Mouse (Mus musculus) MEL (cell line): ENCODE results near the gene Rassf2. TPM values are rescaled to one million over a fixed set of nuclear protein-coding genes. Genes with fewer than 3 reads are reported as not detected.

ENCODE experiments used
- DNase-seq: peaks from one replicate; pipeline ENCODE4 v3.0.0; 2011; ENCODE audit warnings: low read depth, low spot score
- H3K27ac ChIP-seq: 2 replicates; pipeline ENCODE4 v1.5.1; 2012; ENCODE audit warnings: low read depth, mild to moderate bottlenecking, control low read depth, low read length, moderate library complexity; ENCODE audit not compliant: control insufficient read depth
- H3K27me3 ChIP-seq, 2 experiments: fragments of 150-350 bp in 1 of 2; sonication (generic) in 1 of 2; 2 replicates each; pipeline ENCODE4 v1.6.1; 2012; ENCODE audit warnings: low read length in 2 of 2, mild to moderate bottlenecking in 2 of 2, improper control_type of control experiment in 1 of 2, moderate library complexity in 1 of 2; ENCODE audit not compliant: insufficient read depth in 2 of 2, control insufficient read depth in 1 of 2
- H3K36me3 ChIP-seq, 2 experiments: 2 replicates each; pipeline ENCODE4 v1.6.1; 2012 to 2014; ENCODE audit warnings: low read length in 2 of 2, improper control_type of control experiment in 1 of 2, inconsistent platforms in 1 of 2, mild to moderate bottlenecking in 1 of 2; ENCODE audit not compliant: insufficient read depth in 2 of 2, control insufficient read depth in 1 of 2
- H3K4me1 ChIP-seq, 2 experiments: fragments of 150-350 bp in 1 of 2; sonication (generic) in 1 of 2; 2 replicates each; pipeline ENCODE4 v1.6.1; 2012; ENCODE audit warnings: low read length in 2 of 2, improper control_type of control experiment in 1 of 2, mild to moderate bottlenecking in 1 of 2; ENCODE audit not compliant: insufficient read depth in 2 of 2, control insufficient read depth in 1 of 2
- H3K4me3 ChIP-seq, 2 experiments: fragments of 150-350 bp in 1 of 2; sonication (generic) in 1 of 2; 2 replicates each; pipeline ENCODE4 v1.5.1; 2012; ENCODE audit warnings: low read depth in 2 of 2, low read length in 2 of 2, mild to moderate bottlenecking in 2 of 2, moderate library complexity in 2 of 2, control low read depth in 1 of 2, improper control_type of control experiment in 1 of 2; ENCODE audit not compliant: control insufficient read depth in 1 of 2, insufficient read depth in 1 of 2
- H3K79me2 ChIP-seq: 2 replicates; pipeline ENCODE4 v1.6.1; 2012; ENCODE audit warnings: mild to moderate bottlenecking, low read length, moderate library complexity; ENCODE audit not compliant: control insufficient read depth, poor library complexity, insufficient read depth
- H3K9ac ChIP-seq: 2 replicates; pipeline ENCODE4 v1.6.1; 2012; ENCODE audit warnings: low read depth, mild to moderate bottlenecking, control low read depth, low read length, moderate library complexity; ENCODE audit not compliant: control insufficient read depth, poor library complexity, severe bottlenecking
- H3K9me3 ChIP-seq: fragments of 150-350 bp; sonication (generic); replicated peaks from 2 replicates; pipeline ENCODE4 v1.6.1; 2012; ENCODE audit warnings: mild to moderate bottlenecking, low read length, improper control_type of control experiment, moderate library complexity; ENCODE audit not compliant: insufficient read depth
- BHLHE40 ChIP-seq: IDR thresholded peaks from 2 replicates; pipeline ENCODE4 v1.6.1; 2012; ENCODE audit warnings: low read depth, mild to moderate bottlenecking, inconsistent platforms, low read length, improper control_type of control experiment, borderline replicate concordance
- CHD1 ChIP-seq: IDR thresholded peaks from 2 replicates; pipeline ENCODE4 v1.6.1; 2012; ENCODE audit warnings: low read depth, mild to moderate bottlenecking, inconsistent platforms, low read length, improper control_type of control experiment
- E2F4 ChIP-seq: IDR thresholded peaks from 2 replicates; pipeline ENCODE4 v1.6.1; 2011; ENCODE audit warnings: low read depth, low read length, improper control_type of control experiment, borderline replicate concordance
- ELF1 ChIP-seq: IDR thresholded peaks from 2 replicates; pipeline ENCODE4 v1.6.1; 2014; ENCODE audit warnings: low read depth, mild to moderate bottlenecking, inconsistent platforms, low read length, improper control_type of control experiment, moderate library complexity
- EP300 ChIP-seq, 2 experiments: IDR thresholded peaks; 2 replicates each; pipeline ENCODE4 v1.6.1; 2011; ENCODE audit warnings: improper control_type of control experiment in 2 of 2, low read length in 2 of 2, low read depth in 1 of 2, mild to moderate bottlenecking in 1 of 2
- ETS1 ChIP-seq: IDR thresholded peaks from 2 replicates; pipeline ENCODE4 v1.6.1; 2012; ENCODE audit warnings: low read depth, mild to moderate bottlenecking, inconsistent platforms, low read length, improper control_type of control experiment, moderate library complexity
- GABPA ChIP-seq: IDR thresholded peaks from 2 replicates; pipeline ENCODE4 v1.6.1; 2012; ENCODE audit warnings: low read depth, mild to moderate bottlenecking, inconsistent platforms, low read length, improper control_type of control experiment, moderate library complexity
- GATA1 ChIP-seq: IDR thresholded peaks from 2 replicates; pipeline ENCODE4 v1.6.1; 2011; ENCODE audit warnings: low read depth, low read length, improper control_type of control experiment
- HCFC1 ChIP-seq: IDR thresholded peaks from 2 replicates; pipeline ENCODE4 v1.6.1; 2012; ENCODE audit warnings: low read depth, mild to moderate bottlenecking, inconsistent platforms, low read length, improper control_type of control experiment, moderate library complexity
- JUND ChIP-seq: IDR thresholded peaks from 2 replicates; pipeline ENCODE4 v1.6.1; 2011; ENCODE audit warnings: low read depth, mild to moderate bottlenecking, improper control_type of control experiment, low read length
- KAT2A ChIP-seq: conservative IDR thresholded peaks from 2 replicates; pipeline ENCODE4 v1.6.1; 2012; ENCODE audit warnings: low read depth, low read length, improper control_type of control experiment, inconsistent platforms
- MAFK ChIP-seq: IDR thresholded peaks from 2 replicates; pipeline ENCODE4 v1.6.1; 2011; ENCODE audit warnings: low read depth, mild to moderate bottlenecking, low read length, improper control_type of control experiment, borderline replicate concordance
- MAX ChIP-seq: IDR thresholded peaks from 2 replicates; pipeline ENCODE4 v1.6.1; 2011; ENCODE audit warnings: low read length, improper control_type of control experiment
- MAZ ChIP-seq: IDR thresholded peaks from 2 replicates; pipeline ENCODE4 v1.6.1; 2012; ENCODE audit warnings: low read depth, mild to moderate bottlenecking, inconsistent platforms, low read length, improper control_type of control experiment
- MEF2A ChIP-seq: IDR thresholded peaks from 2 replicates; pipeline ENCODE4 v1.6.1; 2014; ENCODE audit warnings: low read depth, mild to moderate bottlenecking, inconsistent platforms, low read length, improper control_type of control experiment; ENCODE audit not compliant: poor library complexity, insufficient replicate concordance, severe bottlenecking; ENCODE audit errors: extremely low read depth
- MXI1 ChIP-seq: IDR thresholded peaks from 2 replicates; pipeline ENCODE4 v1.6.1; 2011; ENCODE audit warnings: mild to moderate bottlenecking, low read depth, low read length, improper control_type of control experiment
- MYB ChIP-seq: IDR thresholded peaks from 2 replicates; pipeline ENCODE4 v1.6.1; 2011; ENCODE audit warnings: mild to moderate bottlenecking, low read depth, low read length, improper control_type of control experiment
- MYC ChIP-seq: IDR thresholded peaks from 2 replicates; pipeline ENCODE4 v1.6.1; 2011; ENCODE audit warnings: low read depth, mild to moderate bottlenecking, low read length, improper control_type of control experiment, moderate library complexity
- POLR2A ChIP-seq, 2 experiments: IDR thresholded peaks; 2 replicates each; pipeline ENCODE4 v1.6.1; 2011 to 2012; ENCODE audit warnings: low read length in 2 of 2, mild to moderate bottlenecking in 2 of 2, control low read depth in 1 of 2, improper control_type of control experiment in 1 of 2, low read depth in 1 of 2, moderate library complexity in 1 of 2; ENCODE audit not compliant: control insufficient read depth in 1 of 2, insufficient read depth in 1 of 2, poor library complexity in 1 of 2
- POLR2AphosphoS5 ChIP-seq: IDR thresholded peaks from 2 replicates; pipeline ENCODE4 v1.6.1; 2012; ENCODE audit warnings: low read depth, borderline replicate concordance, mild to moderate bottlenecking, inconsistent platforms, low read length, moderate library complexity, mixed read lengths
- RAD21 ChIP-seq: IDR thresholded peaks from 2 replicates; pipeline ENCODE4 v1.6.1; 2011; ENCODE audit warnings: mild to moderate bottlenecking, low read depth, low read length, improper control_type of control experiment
- RCOR1 ChIP-seq: IDR thresholded peaks from 2 replicates; pipeline ENCODE4 v1.6.1; 2012; ENCODE audit warnings: low read depth, mild to moderate bottlenecking, inconsistent platforms, low read length, improper control_type of control experiment
- SMC3 ChIP-seq: IDR thresholded peaks from 2 replicates; pipeline ENCODE4 v1.6.1; 2011; ENCODE audit warnings: low read depth, low read length, improper control_type of control experiment
- TAL1 ChIP-seq: IDR thresholded peaks from 2 replicates; pipeline ENCODE4 v1.6.1; 2012; ENCODE audit warnings: mild to moderate bottlenecking, inconsistent platforms, low read length, moderate library complexity, mixed read lengths
- TBP ChIP-seq: IDR thresholded peaks from 2 replicates; pipeline ENCODE4 v1.8.0; 2011; ENCODE audit warnings: low read depth, low read length, improper control_type of control experiment
- UBTF ChIP-seq: IDR thresholded peaks from 2 replicates; pipeline ENCODE4 v1.6.1; 2012; ENCODE audit warnings: low read depth, mild to moderate bottlenecking, inconsistent platforms, low read length, improper control_type of control experiment, moderate library complexity, borderline replicate concordance; ENCODE audit not compliant: insufficient read depth
- USF1 ChIP-seq: IDR thresholded peaks from 2 replicates; pipeline ENCODE4 v1.6.1; 2014; ENCODE audit warnings: low read depth, mild to moderate bottlenecking, inconsistent platforms, low read length, improper control_type of control experiment, moderate library complexity
- USF2 ChIP-seq, 2 experiments: IDR thresholded peaks; 2 replicates each; pipeline ENCODE4 v1.6.1; 2011 to 2012; ENCODE audit warnings: improper control_type of control experiment in 2 of 2, low read length in 2 of 2, borderline replicate concordance in 1 of 2, inconsistent platforms in 1 of 2, low read depth in 1 of 2, mild to moderate bottlenecking in 1 of 2; ENCODE audit not compliant: insufficient read depth in 1 of 2
- ZC3H11A ChIP-seq: IDR thresholded peaks from 2 replicates; pipeline ENCODE4 v1.6.1; 2012; ENCODE audit warnings: low read depth, mild to moderate bottlenecking, inconsistent platforms, low read length, improper control_type of control experiment
- ZKSCAN1 ChIP-seq: IDR thresholded peaks from 2 replicates; pipeline ENCODE4 v1.6.1; 2012; ENCODE audit warnings: low read depth, mild to moderate bottlenecking, inconsistent platforms, low read length, improper control_type of control experiment, moderate library complexity
- ZNF384 ChIP-seq: IDR thresholded peaks from 2 replicates; pipeline ENCODE4 v1.6.1; 2012; ENCODE audit warnings: low read depth, mild to moderate bottlenecking, inconsistent platforms, low read length, improper control_type of control experiment
- polyA plus RNA-seq, 2 experiments: library from polyadenylated mRNA; stranded (reverse) in 1 of 2; unstranded in 1 of 2; fragments of >175 nt in 1 of 2; fragments of >200 nt in 1 of 2; gene quantifications; 2 replicates each; pipeline versions ENCODE4 v1.2.1 to v1.2.4; 2012; ENCODE audit warnings: low replicate concordance in 2 of 2, low read depth in 1 of 2; ENCODE audit not compliant: insufficient read length in 2 of 2, insufficient read depth in 1 of 2, missing spikeins in 1 of 2
- total RNA-seq: library from RNA; depleted of rRNA; stranded (reverse); fragments of 300-350 nt; gene quantifications from 2 replicates; pipeline ENCODE4 v1.2.3, GENCODE M21; 2012

Gene Rassf2
- total and polyA plus RNA-seq, 3 experiments, result 0.69 to 4.1 TPM; not detected in 1

DNA sequence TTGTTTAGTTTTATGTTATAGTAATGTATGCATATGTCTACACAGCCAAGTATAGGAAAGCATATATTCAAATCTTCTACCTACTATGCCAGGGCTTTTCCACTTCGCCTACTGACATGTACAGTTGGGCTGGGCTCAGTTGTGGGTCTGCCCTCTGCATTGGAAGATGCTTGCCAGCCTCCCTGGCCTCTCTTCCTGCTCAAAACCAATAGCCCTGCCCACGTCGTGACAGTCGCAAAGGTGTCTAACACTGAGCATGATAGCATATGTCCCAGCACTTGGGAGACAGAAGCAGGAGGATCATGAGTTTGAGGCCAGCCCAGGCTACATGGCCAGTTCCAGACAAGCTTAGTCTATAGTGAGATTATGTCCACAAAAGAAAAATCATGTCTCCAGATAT is 16.9 kb downstream of the Rassf2 start:
- no peak overlapping the region for H3K9ac ChIP-seq
- TF ChIP-seq HCFC1, result no peak
- no peak for TF ChIP-seq TAL1
- no peak for TF ChIP-seq E2F4
- TF ChIP-seq USF1, result no peak
- TF ChIP-seq MAFK, result no peak
- no peak for TF ChIP-seq MXI1
- no peak for TF ChIP-seq SMC3
- no peak for TF ChIP-seq USF2 (IDR thresholded peaks at IDR 0.05; ENCODE audit: borderline replicate concordance in 1 of 2, insufficient read depth in 1 of 2, low read depth in 1 of 2, low read length in 2 of 2)
- TF ChIP-seq MEF2A, result no peak
- no peak for TF ChIP-seq RCOR1
- TF ChIP-seq POLR2AphosphoS5, result no peak
- no peak for TF ChIP-seq EP300 (IDR thresholded peaks at IDR 0.05; ENCODE audit: low read depth in 1 of 2, low read length in 2 of 2)
- TF ChIP-seq TBP, result no peak
- TF ChIP-seq GABPA, result no peak
- TF ChIP-seq UBTF, result no peak
- no peak for TF ChIP-seq ETS1
- no peak for TF ChIP-seq RAD21
- TF ChIP-seq ZNF384, result no peak
- no peak for TF ChIP-seq BHLHE40
- no peak for TF ChIP-seq CHD1
- no peaks in the 10 kb centered on the region for H3K27me3 ChIP-seq
- no peaks in the 10 kb centered on the region for H3K9me3 ChIP-seq
- no peaks in the 10 kb centered on the region for H3K36me3 ChIP-seq
- H3K4me1 ChIP-seq, result no peaks in the 10 kb centered on the region
- DNase-seq, result no peak
- no peaks in the 10 kb centered on the region for H3K79me2 ChIP-seq
- H3K4me3 ChIP-seq, result no peak overlapping the region
- H3K27ac ChIP-seq, result no peak overlapping the region

DNA sequence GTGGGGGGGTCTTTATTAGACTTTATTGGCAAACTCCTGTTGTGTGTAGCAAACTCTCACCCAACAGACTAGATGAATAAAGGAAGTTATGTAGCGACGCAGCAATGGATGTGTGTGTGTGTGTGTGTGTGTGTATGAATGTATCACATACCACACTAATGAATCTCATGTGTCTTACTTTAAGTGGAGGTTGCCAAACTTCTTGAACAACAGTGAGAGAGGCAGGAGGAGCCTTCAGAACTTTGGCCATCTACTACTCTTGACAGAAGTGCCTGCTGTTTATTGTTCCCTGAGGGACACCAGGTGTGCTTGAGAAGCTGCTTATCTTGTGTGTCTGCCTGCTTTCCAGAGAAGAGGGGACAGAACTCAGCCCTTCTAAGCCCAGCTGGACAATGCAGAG is 19.3 kb downstream of the Rassf2 start:
- H3K27me3 ChIP-seq, result no peaks in the 10 kb centered on the region
- TF ChIP-seq JUND (no peak), ZNF384 (no peak), ZC3H11A (no peak), RCOR1 (no peak), EP300 (IDR thresholded peaks at IDR 0.05; ENCODE audit: low read depth in 1 of 2, low read length in 2 of 2) (no peak), ELF1 (no peak), MYC (no peak), MEF2A (no peak), GATA1 (no peak), MAX (no peak), MYB (no peak), CHD1 (no peak), RAD21 (no peak), POLR2A (IDR thresholded peaks at IDR 0.05; ENCODE audit: control insufficient read depth in 1 of 2, insufficient read depth in 1 of 2, low read depth in 1 of 2, low read length in 2 of 2, poor library complexity in 1 of 2) (no peak), KAT2A (no peak), MAZ (no peak), ZKSCAN1 (no peak), TAL1 (no peak), POLR2AphosphoS5 (no peak)
- no peaks in the 10 kb centered on the region for H3K36me3 ChIP-seq
- DNase-seq, result no peak
- no peaks in the 10 kb centered on the region for H3K4me1 ChIP-seq
- H3K4me3 ChIP-seq, result no peak overlapping the region
- H3K79me2 ChIP-seq, result no peaks in the 10 kb centered on the region
- H3K9me3 ChIP-seq, result no peaks in the 10 kb centered on the region
- no peak overlapping the region for H3K9ac ChIP-seq
- H3K27ac ChIP-seq, result no peak overlapping the region
